Mouse (Mus musculus) limb, embryonic 10.5 days (tissue): ENCODE data around the gene Spata21. TPM values are rescaled to one million over a fixed set of nuclear protein-coding genes. Genes with fewer than 3 reads are reported as not detected.

Experiments
- DNase-seq: peaks from one replicate; pipeline ENCODE4 v3.0.0-alpha.2; 2017; ENCODE audit warnings: low spot score
- H3K27ac ChIP-seq: fragments of 300-500 bp; sonication (generic); 2 replicates; pipeline ENCODE4 v1.5.1; 2016; ENCODE audit warnings: mild to moderate bottlenecking
- H3K27me3 ChIP-seq: fragments of 300-500 bp; sonication (generic); 2 replicates; pipeline ENCODE4 v1.6.1; 2016; ENCODE audit warnings: low read depth, mild to moderate bottlenecking; ENCODE audit not compliant: poor library complexity, severe bottlenecking
- H3K36me3 ChIP-seq: fragments of 300-500 bp; sonication (generic); 2 replicates; pipeline ENCODE4 v1.6.1; 2016; ENCODE audit warnings: mild to moderate bottlenecking, moderate library complexity
- H3K4me1 ChIP-seq: fragments of 300-500 bp; sonication (generic); 2 replicates; pipeline ENCODE4 v1.6.1; 2016
- H3K4me3 ChIP-seq: fragments of 300-500 bp; sonication (generic); 2 replicates; pipeline ENCODE4 v1.5.1; 2016; ENCODE audit warnings: mild to moderate bottlenecking, moderate library complexity
- H3K9me3 ChIP-seq: fragments of 300-500 bp; sonication (generic); replicated peaks from 2 replicates; pipeline ENCODE4 v1.6.1; 2016; ENCODE audit warnings: mild to moderate bottlenecking
- WGBS: fragments of 180-500 bp; shearing (Covaris S2); methylation state at CpG from one replicate; pipeline ENCODE4 v1.1.7; 2016; 5-methylcytosine and 5-hydroxymethylcytosine counted together
- polyA plus RNA-seq: library from polyadenylated mRNA; unstranded; fragments of >200 nt; fragmentation: Nextera tagmentation; extraction: Ambion mirVana; gene quantifications from 2 replicates; pipeline ENCODE4 v1.2.1, GENCODE M21; 2016

Spata21 gene
- polyA plus RNA-seq, 1 experiment from 2014 or later = 0.18 TPM

DNA sequence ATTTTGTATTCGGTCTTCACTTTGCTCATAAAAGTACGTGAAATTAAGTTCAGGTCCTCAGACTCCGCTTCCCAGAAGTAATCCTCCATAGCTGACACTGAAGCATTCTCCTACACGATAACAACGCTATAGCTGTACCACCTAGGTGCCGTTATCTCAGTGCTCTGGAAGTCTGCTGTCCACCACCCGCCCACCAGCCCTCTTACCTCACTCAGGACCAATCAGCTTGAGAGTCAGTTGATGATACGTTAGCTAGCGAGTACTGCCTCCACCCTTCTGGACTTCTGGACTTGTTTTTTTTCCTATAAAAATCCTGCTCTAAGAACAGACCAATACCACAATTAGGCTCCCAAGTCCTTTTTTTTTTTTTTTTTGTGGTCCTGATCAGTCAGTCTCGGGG, 1.3 kb upstream of the Spata21 start:
- Histone ChIP-seq H3K4me1 (peaks cover 6% of the 10 kb centered on the region; the same call in 1 of the 2 replicates), H3K9me3 (no peaks in the 10 kb centered on the region), H3K36me3 (no peaks in the 10 kb centered on the region), H3K4me3 (no peak overlapping the region), H3K27me3 (peaks cover 4% of the 10 kb centered on the region; the same call in 1 of the 2 replicates), H3K27ac (no peak overlapping the region)
- DNase-seq = no peak
- WGBS = 75% methylated on average over 10 of the region's 10 CpGs

DNA sequence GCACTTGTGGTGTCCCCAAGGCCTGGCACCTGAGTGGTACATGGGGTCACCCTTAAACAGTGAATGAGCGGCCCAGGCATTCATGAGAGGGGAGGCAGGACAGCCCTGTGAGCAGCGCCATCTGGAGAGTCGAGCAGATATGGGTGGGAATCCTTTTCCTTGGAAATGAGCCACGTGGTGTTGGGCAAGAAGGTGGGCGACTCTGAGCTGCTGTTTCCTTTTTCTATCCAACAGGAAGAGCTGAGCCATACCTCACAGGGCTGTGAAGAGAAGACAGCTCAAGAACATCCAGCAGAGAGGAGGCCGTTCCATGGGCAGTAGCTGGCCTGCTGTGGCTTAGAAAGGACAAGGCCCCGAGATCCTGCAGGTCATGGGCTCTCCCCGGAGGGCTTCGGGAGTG, 581 bp downstream of the Spata21 start:
- WGBS = 77% methylated on average over 9 of the region's 9 CpGs
- peaks cover 4% of the 10 kb centered on the region; the same call in 1 of the 2 replicates for H3K27me3 ChIP-seq
- no peak for DNase-seq
- no peaks in the 10 kb centered on the region for H3K9me3 ChIP-seq
- H3K27ac ChIP-seq = no peak overlapping the region
- no peaks in the 10 kb centered on the region for H3K36me3 ChIP-seq
- peaks cover 6% of the 10 kb centered on the region; the same call in 1 of the 2 replicates for H3K4me1 ChIP-seq
- no peak overlapping the region for H3K4me3 ChIP-seq

DNA sequence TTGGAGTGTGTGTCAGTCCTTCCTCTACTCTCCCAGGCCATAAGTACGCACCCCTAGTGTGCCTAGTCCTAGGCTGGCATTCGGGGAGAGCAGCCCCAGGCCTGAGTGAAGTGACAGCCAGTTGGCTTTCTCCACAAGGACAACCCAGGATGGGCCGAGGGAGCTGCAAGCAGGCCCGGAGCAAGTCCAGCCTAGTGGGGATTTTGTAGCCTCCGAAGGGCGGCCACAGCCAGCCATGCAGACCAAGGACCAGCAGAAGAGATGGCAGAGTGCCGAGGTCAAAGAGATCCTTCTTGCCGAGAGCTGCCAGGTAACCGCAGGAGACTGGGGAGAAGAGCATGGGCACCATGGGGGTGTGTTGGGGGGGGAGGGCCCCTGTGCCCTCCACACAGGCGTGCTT, 6.9 kb downstream of the Spata21 start:
- Histone ChIP-seq H3K27ac (no peak overlapping the region), H3K4me1 (peaks cover 8% of the 10 kb centered on the region; the same call in 1 of the 2 replicates), H3K36me3 (no peaks in the 10 kb centered on the region), H3K4me3 (no peak overlapping the region), H3K9me3 (no peaks in the 10 kb centered on the region), H3K27me3 (no peaks in the 10 kb centered on the region)
- no peak for DNase-seq
- 81% methylated on average over 10 of the region's 10 CpGs for WGBS

DNA sequence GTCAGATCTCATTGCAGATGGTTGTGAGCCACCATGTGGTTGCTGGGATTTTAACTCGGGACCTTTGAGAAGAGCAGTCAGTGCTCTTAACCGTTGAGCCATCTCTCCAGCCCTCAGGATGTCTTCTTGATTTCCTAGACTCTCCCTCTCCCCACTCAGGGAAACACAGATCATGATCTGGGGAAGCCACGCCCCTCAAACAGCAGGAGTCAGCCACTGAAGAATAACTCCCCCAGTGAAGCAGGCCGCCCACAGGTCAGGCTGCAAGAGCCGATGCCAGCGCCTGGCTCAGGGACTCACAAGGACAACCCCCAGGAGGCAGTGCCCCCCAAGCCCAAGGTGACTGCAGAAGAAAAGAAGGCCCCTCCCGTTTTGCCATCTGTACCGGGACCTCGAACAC, 8.6 kb downstream of the Spata21 start:
- WGBS = 32% methylated on average over 9 of the region's 9 CpGs
- H3K9me3 ChIP-seq = no peaks in the 10 kb centered on the region
- no peak overlapping the region for H3K27ac ChIP-seq
- DNase-seq = no peak
- H3K27me3 ChIP-seq = no peaks in the 10 kb centered on the region
- no peak overlapping the region for H3K4me3 ChIP-seq
- H3K4me1 ChIP-seq = peaks cover 8% of the 10 kb centered on the region; the same call in 1 of the 2 replicates
- no peaks in the 10 kb centered on the region for H3K36me3 ChIP-seq

DNA sequence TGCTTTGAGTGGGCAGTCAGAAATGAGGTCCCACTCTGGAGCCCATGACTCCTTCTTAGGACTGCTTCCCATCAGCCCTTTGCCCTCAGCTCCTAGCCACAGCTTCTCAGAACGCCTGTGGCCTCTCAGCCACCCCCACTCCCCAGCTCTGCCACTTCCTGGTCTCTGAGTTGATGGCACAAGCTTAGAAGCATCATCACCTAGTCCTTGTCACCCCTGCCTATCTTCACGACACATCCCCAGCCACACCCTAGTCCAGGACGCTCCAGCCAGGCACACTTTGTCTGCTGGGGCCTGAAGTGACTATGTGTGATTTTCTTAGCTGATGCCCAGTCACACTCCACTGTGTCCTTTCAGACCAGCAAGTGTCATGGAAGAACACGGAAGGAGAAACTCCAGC, 10.8 kb downstream of the Spata21 start:
- Histone ChIP-seq H3K9me3 (no peaks in the 10 kb centered on the region), H3K36me3 (no peaks in the 10 kb centered on the region), H3K4me3 (no peak overlapping the region), H3K27me3 (no peaks in the 10 kb centered on the region), H3K4me1 (peaks cover 8% of the 10 kb centered on the region; the same call in 1 of the 2 replicates), H3K27ac (no peak overlapping the region)
- WGBS = 77% methylated on average over 4 of the region's 4 CpGs
- DNase-seq = no peak

DNA sequence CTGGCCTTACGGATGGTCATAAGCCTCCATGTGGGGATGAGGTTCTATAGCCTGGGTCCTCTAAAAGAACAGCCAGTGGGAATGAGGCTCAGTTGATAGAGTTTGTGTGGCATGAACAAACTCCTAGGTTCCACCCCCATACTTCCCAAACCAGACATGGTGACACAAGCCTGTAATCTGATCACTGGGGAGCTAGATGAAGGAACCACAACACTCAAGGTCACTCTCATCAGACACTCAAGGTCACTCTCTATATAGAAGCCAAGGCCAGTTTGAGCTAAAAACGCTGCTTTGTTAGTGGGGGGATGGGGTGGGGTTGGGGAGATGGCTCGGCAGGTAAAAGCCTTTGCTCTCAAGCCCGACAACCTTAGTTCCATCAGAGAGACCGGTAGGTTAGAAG, 11.8 kb downstream of the Spata21 start:
- 79% methylated on average over 5 of the region's 5 CpGs for WGBS

DNA sequence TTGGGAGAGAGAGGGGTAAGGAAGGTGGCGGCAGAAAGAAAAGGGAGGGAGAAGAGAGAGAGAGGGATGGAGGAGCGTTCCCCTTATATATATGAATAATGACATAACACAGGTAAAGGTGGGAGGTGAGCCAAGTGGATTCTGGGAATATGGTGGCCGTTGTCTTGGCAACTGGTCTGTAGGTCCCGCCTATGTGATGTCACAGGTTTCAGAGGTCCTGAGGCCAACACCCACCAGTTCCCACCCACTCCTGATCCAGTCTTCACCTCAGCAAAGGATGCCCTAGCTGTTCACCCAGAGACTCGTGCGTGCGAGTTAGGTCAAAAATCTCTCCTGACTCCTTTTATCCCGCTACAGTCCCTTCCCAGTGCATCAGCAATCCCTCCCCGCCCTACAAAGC, 13.2 kb downstream of the Spata21 start:
- 91% methylated on average over 9 of the region's 9 CpGs for WGBS

More for the DNA sequence above, 11.8 kb downstream of the Spata21 start:
- no peak for DNase-seq
- no peak overlapping the region for H3K4me3 ChIP-seq
- peaks cover 7% of the 10 kb centered on the region; the same call in 1 of the 2 replicates for H3K4me1 ChIP-seq
- H3K9me3 ChIP-seq = no peaks in the 10 kb centered on the region
- H3K27ac ChIP-seq = no peak overlapping the region
- H3K36me3 ChIP-seq = no peaks in the 10 kb centered on the region
- no peaks in the 10 kb centered on the region for H3K27me3 ChIP-seq

DNA sequence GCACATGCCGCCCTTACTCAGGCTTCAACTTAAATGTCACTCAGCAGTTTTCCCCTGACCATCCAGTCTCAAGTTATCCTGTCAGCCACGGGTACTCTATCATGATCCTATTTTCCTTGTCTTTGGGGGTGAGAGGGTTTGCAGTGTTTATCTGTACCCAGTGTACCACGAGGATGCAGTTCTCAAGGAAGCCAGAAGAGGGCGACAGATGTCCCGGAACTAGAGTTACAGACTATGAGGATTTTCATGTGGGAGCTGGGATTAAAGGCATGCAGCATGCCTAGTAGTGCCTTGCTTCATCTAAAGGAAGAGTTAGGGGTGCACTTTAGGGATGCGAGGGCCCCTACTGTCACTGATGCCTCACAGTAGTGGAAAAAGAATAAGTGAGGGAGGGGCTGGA, 13.7 kb downstream of the Spata21 start:
- H3K36me3 ChIP-seq = no peaks in the 10 kb centered on the region
- WGBS = 69% methylated on average over 6 of the region's 6 CpGs
- no peak overlapping the region for H3K27ac ChIP-seq
- no peak for DNase-seq
- no peak overlapping the region for H3K4me3 ChIP-seq
- peaks cover 2% of the 10 kb centered on the region; the same call in 1 of the 2 replicates for H3K4me1 ChIP-seq
- no peaks in the 10 kb centered on the region for H3K27me3 ChIP-seq
- H3K9me3 ChIP-seq = no peaks in the 10 kb centered on the region

More for the DNA sequence above, 13.2 kb downstream of the Spata21 start:
- H3K36me3 ChIP-seq = no peaks in the 10 kb centered on the region
- H3K4me3 ChIP-seq = no peak overlapping the region
- no peak overlapping the region for H3K27ac ChIP-seq
- no peaks in the 10 kb centered on the region for H3K9me3 ChIP-seq
- peaks cover 4% of the 10 kb centered on the region; the same call in 1 of the 2 replicates for H3K4me1 ChIP-seq
- no peaks in the 10 kb centered on the region for H3K27me3 ChIP-seq
- no peak for DNase-seq

DNA sequence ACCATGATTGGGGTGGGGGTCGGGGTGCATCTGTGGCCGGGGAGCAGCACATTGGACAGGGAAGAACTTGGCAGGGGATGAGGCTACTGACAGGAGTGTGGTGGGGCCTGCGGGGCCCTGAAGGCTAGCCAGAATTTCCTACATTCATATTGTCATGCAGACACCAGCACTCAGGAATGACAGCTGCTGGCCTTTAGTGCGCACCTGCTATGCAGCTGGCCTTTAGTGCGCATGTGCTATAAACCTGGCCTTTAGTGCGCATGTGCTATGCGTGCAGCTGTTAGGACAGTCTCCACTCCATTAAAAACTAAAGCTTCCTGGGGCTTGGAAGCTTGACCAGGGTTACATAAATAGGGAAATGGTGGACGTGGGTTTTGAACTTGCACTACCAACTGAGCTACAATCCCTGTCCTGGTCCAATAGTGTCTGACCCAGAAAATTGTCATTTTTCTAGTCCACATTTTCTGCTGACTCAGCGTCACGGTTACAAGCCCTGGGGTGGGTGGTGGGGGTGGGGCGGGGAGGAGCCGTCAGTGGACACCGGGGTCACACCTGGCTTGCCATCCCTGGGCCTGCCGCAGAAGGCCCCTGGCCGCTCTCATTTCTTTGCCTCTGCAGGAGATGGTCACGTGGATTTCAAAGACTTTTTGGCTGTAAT, 18.5 kb downstream of the Spata21 start:
- WGBS = 86% methylated on average over 16 of the region's 16 CpGs
- no peak overlapping the region for H3K4me3 ChIP-seq
- no peaks in the 10 kb centered on the region for H3K4me1 ChIP-seq
- no peak overlapping the region for H3K27ac ChIP-seq
- DNase-seq = no peak
- H3K36me3 ChIP-seq = peaks cover 20% of the 10 kb centered on the region
- H3K9me3 ChIP-seq = peaks cover 2% of the 10 kb centered on the region; the same call in 1 of the 2 replicates
- H3K27me3 ChIP-seq = no peaks in the 10 kb centered on the region

DNA sequence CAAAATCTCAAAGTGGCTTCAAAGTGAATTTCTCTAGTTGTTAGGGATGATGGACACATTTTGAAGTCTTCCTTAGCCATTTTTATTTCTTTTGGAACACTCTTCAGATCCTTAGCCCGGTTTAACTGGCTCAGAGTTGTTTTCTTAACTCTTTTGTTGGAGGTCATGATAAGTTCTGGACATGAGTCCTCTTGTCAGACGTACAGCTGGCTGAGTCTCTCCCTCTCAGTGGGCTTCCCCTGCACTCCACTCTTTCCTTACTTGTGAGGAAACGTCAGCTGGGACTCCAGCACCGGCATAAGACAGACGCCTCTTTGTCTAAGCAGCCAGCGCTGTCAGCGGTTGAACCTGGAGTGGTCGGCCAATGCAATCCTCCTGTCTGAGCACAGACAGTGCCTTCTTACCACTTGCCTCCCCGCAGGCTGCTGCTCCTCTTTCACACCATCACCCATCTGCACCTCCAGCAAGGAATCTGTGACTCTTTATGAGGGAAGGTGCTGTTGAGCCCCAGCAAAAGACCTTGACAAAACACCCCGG, 20.1 kb downstream of the Spata21 start:
- no peaks in the 10 kb centered on the region for H3K4me1 ChIP-seq
- WGBS = 55% methylated on average over 10 of the region's 10 CpGs
- H3K27ac ChIP-seq = no peak overlapping the region
- no peak for DNase-seq
- peaks cover 37% of the 10 kb centered on the region for H3K36me3 ChIP-seq
- no peaks in the 10 kb centered on the region for H3K27me3 ChIP-seq
- peaks cover 2% of the 10 kb centered on the region; the same call in 1 of the 2 replicates for H3K9me3 ChIP-seq
- H3K4me3 ChIP-seq = no peak overlapping the region

DNA sequence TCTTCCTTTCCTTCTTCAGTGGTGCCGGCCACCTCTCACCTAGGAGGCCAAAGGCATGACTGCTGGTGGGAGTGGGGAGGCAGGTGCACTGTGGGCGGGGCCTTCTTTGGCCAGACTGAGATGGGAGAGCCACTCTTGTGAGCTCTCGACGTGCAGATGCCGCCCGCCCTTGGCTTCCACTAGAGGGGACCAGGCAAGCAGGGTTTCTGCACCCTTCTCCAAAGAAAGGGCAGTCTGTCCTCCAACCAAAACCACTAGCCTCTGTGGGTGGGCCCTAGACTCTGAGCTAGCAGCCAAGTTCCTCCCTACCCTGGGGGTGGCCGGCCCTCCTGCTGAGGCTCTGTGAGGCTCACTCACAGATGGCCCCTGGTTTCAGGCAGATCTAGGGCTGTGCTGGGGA, 25.7 kb downstream of the Spata21 start:
- H3K9me3 ChIP-seq = peaks cover 2% of the 10 kb centered on the region; the same call in 1 of the 2 replicates
- WGBS = 90% methylated on average over 7 of the region's 7 CpGs
- H3K36me3 ChIP-seq = peaks cover 92% of the 10 kb centered on the region
- no peak overlapping the region for H3K27ac ChIP-seq
- H3K4me1 ChIP-seq = peaks cover 4% of the 10 kb centered on the region; the same call in 1 of the 2 replicates
- no peak overlapping the region for H3K4me3 ChIP-seq
- no peaks in the 10 kb centered on the region for H3K27me3 ChIP-seq
- DNase-seq = no peak

DNA sequence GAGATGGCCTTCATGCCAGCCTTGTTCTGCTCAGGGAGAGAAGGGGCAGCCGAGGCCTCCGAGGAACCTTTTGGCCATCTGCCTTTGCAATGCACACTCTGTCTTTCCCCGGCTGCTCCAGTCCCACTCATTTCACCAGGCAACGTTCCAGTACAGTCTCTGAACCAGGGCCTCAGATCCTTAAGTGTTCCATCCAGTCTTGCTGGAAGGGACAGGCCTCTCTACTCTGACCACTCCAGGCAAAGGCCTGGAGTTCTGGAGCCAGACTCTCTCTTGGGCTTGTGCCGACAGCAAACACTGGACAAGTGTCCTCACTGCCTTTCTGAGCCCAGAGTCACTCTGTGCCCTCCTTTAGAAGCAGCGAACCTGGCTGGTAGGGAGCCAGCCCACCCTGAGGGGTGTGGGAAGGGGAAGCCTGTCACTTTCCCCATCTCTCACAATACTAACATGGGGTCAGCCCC, 26.4 kb downstream of the Spata21 start:
- H3K27ac ChIP-seq = no peak overlapping the region
- DNase-seq = no peak

DNA sequence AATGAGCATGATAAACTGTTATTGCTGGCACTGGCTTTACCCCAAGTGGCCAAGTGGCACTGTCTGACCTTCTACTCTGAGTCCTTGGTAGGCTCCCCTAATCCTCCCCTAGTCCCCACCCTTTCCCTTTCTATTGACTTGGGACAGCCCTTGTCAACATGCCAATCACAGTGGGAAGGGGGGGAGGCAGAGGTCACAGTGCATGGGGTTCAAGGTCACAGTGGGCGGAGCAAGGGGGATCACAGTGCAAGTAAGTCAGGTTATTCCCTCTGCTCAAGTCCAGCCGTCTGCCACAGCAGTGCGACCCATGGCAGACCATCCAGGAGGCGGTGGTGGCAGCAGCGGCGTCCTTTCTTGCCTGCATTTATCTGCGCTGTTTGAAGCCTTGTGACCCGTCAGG, 27.3 kb downstream of the Spata21 start:
- 87% methylated on average over 8 of the region's 8 CpGs for WGBS
- H3K4me1 ChIP-seq = peaks cover 4% of the 10 kb centered on the region; the same call in 1 of the 2 replicates
- no peaks in the 10 kb centered on the region for H3K27me3 ChIP-seq
- H3K36me3 ChIP-seq = peaks cover 100% of the 10 kb centered on the region
- DNase-seq = no peak
- no peak overlapping the region for H3K27ac ChIP-seq
- H3K9me3 ChIP-seq = no peaks in the 10 kb centered on the region
- H3K4me3 ChIP-seq = no peak overlapping the region

More for the DNA sequence above, 26.4 kb downstream of the Spata21 start:
- no peaks in the 10 kb centered on the region for H3K27me3 ChIP-seq
- H3K36me3 ChIP-seq = peaks cover 99% of the 10 kb centered on the region
- H3K4me3 ChIP-seq = no peak overlapping the region
- peaks cover 4% of the 10 kb centered on the region; the same call in 1 of the 2 replicates for H3K4me1 ChIP-seq
- peaks cover 2% of the 10 kb centered on the region; the same call in 1 of the 2 replicates for H3K9me3 ChIP-seq
- 91% methylated on average over 6 of the region's 6 CpGs for WGBS
